Mouse (Mus musculus): Measurements from ENCODE around the gene Elob. TPM values are rescaled to one million over a fixed set of nuclear protein-coding genes. Genes with fewer than 3 reads are reported as not detected.

Elob gene
- polyA plus RNA-seq, 1 experiment: 852 TPM

GRCm38 (mm10) chr17:23801627-23802026, 27.3 kb downstream of the Elob start:
- no peak overlapping the region for H3K4me3 ChIP-seq (ENCODE audit: insufficient read depth, poor library complexity, severe bottlenecking)
- peaks cover 37% of the 10 kb centered on the region for H3K79me2 ChIP-seq (ENCODE audit: control insufficient read depth, insufficient read depth)
- TF ChIP-seq MAX (IDR thresholded peaks at IDR 0.05): no peak
- TF ChIP-seq FOSL1 (IDR thresholded peaks at IDR 0.05; ENCODE audit: insufficient read depth, low read length, poor library complexity, severe bottlenecking): no peak
- TF ChIP-seq USF1 (IDR thresholded peaks at IDR 0.05; ENCODE audit: low read depth): no peak
- TF ChIP-seq MYOD1 (IDR thresholded peaks at IDR 0.05; ENCODE audit: control insufficient read depth, insufficient read length, low read depth): no peak
- no peak for TF ChIP-seq MYOG (IDR thresholded peaks at IDR 0.05; ENCODE audit: control insufficient read depth, extremely low read depth, insufficient read length)
- TF ChIP-seq CTCF (IDR thresholded peaks at IDR 0.05; ENCODE audit: control insufficient read depth, insufficient read depth, insufficient read length): no peak
- no peak for TF ChIP-seq CEBPB (IDR thresholded peaks at IDR 0.05; ENCODE audit: low read depth)

GRCm38 (mm10) chr17:23797316-23797715, 31.6 kb downstream of the Elob start:
- TF ChIP-seq MYOG (IDR thresholded peaks at IDR 0.05; ENCODE audit: control insufficient read depth, extremely low read depth, insufficient read length): no peak
- TF ChIP-seq MAX (IDR thresholded peaks at IDR 0.05): no peak
- no peaks in the 10 kb centered on the region for H3K27me3 ChIP-seq (ENCODE audit: control insufficient read depth, insufficient read depth, insufficient read length)
- no peak overlapping the region for H3K4me3 ChIP-seq (ENCODE audit: insufficient read depth, poor library complexity, severe bottlenecking)
- H3ac ChIP-seq (ENCODE audit: control insufficient read depth, insufficient read length, low read depth): no peak overlapping the region
- H3K36me3 ChIP-seq (ENCODE audit: control insufficient read depth, insufficient read depth): no peaks in the 10 kb centered on the region
- H3K79me2 ChIP-seq (ENCODE audit: control insufficient read depth, insufficient read depth): no peaks in the 10 kb centered on the region
- H3K79me3 ChIP-seq (ENCODE audit: low read depth): no peaks in the 10 kb centered on the region

More at GRCm38 (mm10) chr17:23801627-23802026, 27.3 kb downstream of the Elob start:
- Histone ChIP-seq H3K27me3 (ENCODE audit: control insufficient read depth, insufficient read depth, insufficient read length) (no peaks in the 10 kb centered on the region), H3ac (ENCODE audit: control insufficient read depth, insufficient read length, low read depth) (no peak overlapping the region), H3K36me3 (ENCODE audit: control insufficient read depth, insufficient read depth) (peaks cover 11% of the 10 kb centered on the region), H3K79me3 (ENCODE audit: low read depth) (peaks cover 32% of the 10 kb centered on the region)

- Histone ChIP-seq H3K27me3 (ENCODE audit: control insufficient read depth, insufficient read depth, insufficient read length) (no peaks in the 10 kb centered on the region), H3K79me3 (ENCODE audit: low read depth) (no peaks in the 10 kb centered on the region), H3K79me2 (ENCODE audit: control insufficient read depth, insufficient read depth) (no peaks in the 10 kb centered on the region), H3K36me3 (ENCODE audit: control insufficient read depth, insufficient read depth) (no peaks in the 10 kb centered on the region), H3ac (ENCODE audit: control insufficient read depth, insufficient read length, low read depth) (no peak overlapping the region), H3K4me3 (ENCODE audit: insufficient read depth, poor library complexity, severe bottlenecking) (no peak overlapping the region)
- TF ChIP-seq CEBPB (IDR thresholded peaks at IDR 0.05; ENCODE audit: low read depth) (no peak), MYOG (IDR thresholded peaks at IDR 0.05; ENCODE audit: control insufficient read depth, extremely low read depth, insufficient read length) (no peak), MYOD1 (IDR thresholded peaks at IDR 0.05; ENCODE audit: control insufficient read depth, insufficient read length, low read depth) (no peak), CTCF (IDR thresholded peaks at IDR 0.05; ENCODE audit: control insufficient read depth, insufficient read depth, insufficient read length) (no peak), MAX (IDR thresholded peaks at IDR 0.05) (no peak), USF1 (IDR thresholded peaks at IDR 0.05; ENCODE audit: low read depth) (no peak), FOSL1 (IDR thresholded peaks at IDR 0.05; ENCODE audit: insufficient read depth, low read length, poor library complexity, severe bottlenecking) (no peak)
These were observed 33.6 kb downstream of the Elob start for GRCm38 (mm10) chr17:23795323-23795722.

- H3ac ChIP-seq (ENCODE audit: control insufficient read depth, insufficient read length, low read depth): no peak overlapping the region
- TF ChIP-seq MAX (IDR thresholded peaks at IDR 0.05) (no peak), CTCF (IDR thresholded peaks at IDR 0.05; ENCODE audit: control insufficient read depth, insufficient read depth, insufficient read length) (no peak), MYOD1 (IDR thresholded peaks at IDR 0.05; ENCODE audit: control insufficient read depth, insufficient read length, low read depth) (no peak), USF1 (IDR thresholded peaks at IDR 0.05; ENCODE audit: low read depth) (no peak), CEBPB (IDR thresholded peaks at IDR 0.05; ENCODE audit: low read depth) (no peak), FOSL1 (IDR thresholded peaks at IDR 0.05; ENCODE audit: insufficient read depth, low read length, poor library complexity, severe bottlenecking) (no peak), MYOG (IDR thresholded peaks at IDR 0.05; ENCODE audit: control insufficient read depth, extremely low read depth, insufficient read length) (no peak)
- no peaks in the 10 kb centered on the region for H3K27me3 ChIP-seq (ENCODE audit: control insufficient read depth, insufficient read depth, insufficient read length)
- H3K79me3 ChIP-seq (ENCODE audit: low read depth): no peaks in the 10 kb centered on the region
- H3K36me3 ChIP-seq (ENCODE audit: control insufficient read depth, insufficient read depth): no peaks in the 10 kb centered on the region
- no peak overlapping the region for H3K4me3 ChIP-seq (ENCODE audit: insufficient read depth, poor library complexity, severe bottlenecking)
- H3K79me2 ChIP-seq (ENCODE audit: control insufficient read depth, insufficient read depth): no peaks in the 10 kb centered on the region
These were observed 37.9 kb downstream of the Elob start for GRCm38 (mm10) chr17:23791079-23791357.

- no peak within 1 kb of the TSS for H3ac ChIP-seq (ENCODE audit: control insufficient read depth, insufficient read length, low read depth)
- H3K79me3 ChIP-seq (ENCODE audit: low read depth): no peaks in the 10 kb centered on the region
- H3K27me3 ChIP-seq (ENCODE audit: control insufficient read depth, insufficient read depth, insufficient read length): no peaks in the 10 kb centered on the region
- H3K4me3 ChIP-seq (ENCODE audit: insufficient read depth, poor library complexity, severe bottlenecking): no peak within 1 kb of the TSS
- no peaks in the 10 kb centered on the region for H3K36me3 ChIP-seq (ENCODE audit: control insufficient read depth, insufficient read depth)
- H3K79me2 ChIP-seq (ENCODE audit: control insufficient read depth, insufficient read depth): no peaks in the 10 kb centered on the region
- no peak for TF ChIP-seq MYOG (IDR thresholded peaks at IDR 0.05; ENCODE audit: control insufficient read depth, extremely low read depth, insufficient read length)
- no peak for TF ChIP-seq FOSL1 (IDR thresholded peaks at IDR 0.05; ENCODE audit: insufficient read depth, low read length, poor library complexity, severe bottlenecking)
- no peak for TF ChIP-seq CEBPB (IDR thresholded peaks at IDR 0.05; ENCODE audit: low read depth)
- TF ChIP-seq MYOD1 (IDR thresholded peaks at IDR 0.05; ENCODE audit: control insufficient read depth, insufficient read length, low read depth): no peak
- TF ChIP-seq MAX (IDR thresholded peaks at IDR 0.05): no peak
- no peak for TF ChIP-seq USF1 (IDR thresholded peaks at IDR 0.05; ENCODE audit: low read depth)
- TF ChIP-seq CTCF (IDR thresholded peaks at IDR 0.05; ENCODE audit: control insufficient read depth, insufficient read depth, insufficient read length): no peak
These were observed 38.5 kb downstream of the Elob start, which contains the start of gene Srrm2 for GRCm38 (mm10) chr17:23790269-23791078. TSS of gene Srrm2 (plus strand) at chr17:23790532.
